Mouse (Mus musculus): ENCODE data around the gene Eno3.

GRCm38 (mm10) chr11:70681897-70682581 is 25.0 kb downstream of the Eno3 start:
- peak; percentile 26 for TF ChIP-seq CTCF (IDR thresholded peaks at IDR 0.05; ENCODE audit: low read depth, low read length)
- TF ChIP-seq EP300 (IDR thresholded peaks at IDR 0.05; ENCODE audit: insufficient read depth, low read depth, low read length), result 0 out of 2 replicates have a peak, but pooled peaks have one; percentile 19
- TF ChIP-seq POLR2A (IDR thresholded peaks at IDR 0.05; ENCODE audit: insufficient read depth, low read length), result no peak
